Mouse (Mus musculus) limb, embryonic 12.5 days (tissue): ENCODE data around the gene Nvl. TPM values are rescaled to one million over a fixed set of nuclear protein-coding genes. Genes with fewer than 3 reads are reported as not detected.

ENCODE experiments used
- ATAC-seq: fragments of 200-750 bp; cut with Nextera tagmentation; 2 replicates; pipeline ENCODE4 v1.8.0; 2017; ENCODE audit warnings: low read depth, moderate TSS enrichment; ENCODE audit not compliant: insufficient number of reproducible peaks, insufficient read depth, low FRiP score, low TSS enrichment
- H3K27ac ChIP-seq: fragments of 300-500 bp; sonication (generic); 2 replicates; pipeline ENCODE4 v1.5.1; 2016; ENCODE audit warnings: mild to moderate bottlenecking, moderate library complexity
- H3K27me3 ChIP-seq: fragments of 300-500 bp; sonication (generic); 2 replicates; pipeline ENCODE4 v1.6.1; 2016; ENCODE audit warnings: mild to moderate bottlenecking, moderate library complexity
- H3K36me3 ChIP-seq: fragments of 300-500 bp; sonication (generic); 2 replicates; pipeline ENCODE4 v1.6.1; 2016; ENCODE audit warnings: mild to moderate bottlenecking, moderate library complexity
- H3K4me1 ChIP-seq: fragments of 300-500 bp; sonication (generic); replicated peaks from 2 replicates; pipeline ENCODE4 v1.6.1; 2016
- H3K4me2 ChIP-seq: fragments of 300-500 bp; sonication (generic); 2 replicates; pipeline ENCODE4 v1.6.1; 2016; ENCODE audit warnings: mild to moderate bottlenecking, moderate library complexity
- H3K4me3 ChIP-seq: fragments of 300-500 bp; sonication (generic); replicated peaks from 2 replicates; pipeline ENCODE4 v1.5.1; 2016; ENCODE audit warnings: mild to moderate bottlenecking
- H3K9ac ChIP-seq: fragments of 300-500 bp; sonication (generic); replicated peaks from 2 replicates; pipeline ENCODE4 v1.6.1; 2016; ENCODE audit warnings: mild to moderate bottlenecking, moderate library complexity
- H3K9me3 ChIP-seq: fragments of 300-500 bp; sonication (generic); 2 replicates; pipeline ENCODE4 v1.6.1; 2016; ENCODE audit warnings: mild to moderate bottlenecking, moderate library complexity
- WGBS: fragments of 180-500 bp; shearing (Covaris S2); methylation state at CpG from one replicate; pipeline ENCODE4 v1.1.7; 2016; 5-methylcytosine and 5-hydroxymethylcytosine counted together
- polyA plus RNA-seq: library from polyadenylated mRNA; unstranded; fragments of >200 nt; fragmentation: Nextera tagmentation; extraction: Ambion mirVana; gene quantifications from 2 replicates; pipeline ENCODE4 v1.2.1, GENCODE M21; 2016

Nvl gene
- polyA plus RNA-seq, 1 experiment from 2014 or later = 45.4 TPM

GRCm38 (mm10) chr1:181068344-181068743 lies 75.7 kb downstream of the Nvl start:
- H3K4me1 ChIP-seq = no peaks in the 10 kb centered on the region
- no peak for ATAC-seq
- no peaks in the 10 kb centered on the region for H3K36me3 ChIP-seq
- H3K9ac ChIP-seq = no peak overlapping the region
- no peak overlapping the region for H3K27ac ChIP-seq
- WGBS = 82% methylated on average over 1 of the region's 1 CpGs
- H3K27me3 ChIP-seq = no peaks in the 10 kb centered on the region
- no peaks in the 10 kb centered on the region for H3K9me3 ChIP-seq
- no peak overlapping the region for H3K4me2 ChIP-seq
- no peak overlapping the region for H3K4me3 ChIP-seq

GRCm38 (mm10) chr1:181064648-181065047 lies 79.4 kb downstream of the Nvl start:
- Histone ChIP-seq H3K4me2 (no peak overlapping the region), H3K4me3 (no peak overlapping the region), H3K9ac (no peak overlapping the region), H3K27me3 (no peaks in the 10 kb centered on the region), H3K27ac (no peak overlapping the region), H3K9me3 (no peaks in the 10 kb centered on the region), H3K4me1 (no peaks in the 10 kb centered on the region), H3K36me3 (no peaks in the 10 kb centered on the region)
- 84% methylated on average over 6 of the region's 6 CpGs for WGBS
- no peak for ATAC-seq

- Histone ChIP-seq H3K27me3 (no peaks in the 10 kb centered on the region), H3K9ac (no peak overlapping the region), H3K27ac (no peak overlapping the region), H3K36me3 (no peaks in the 10 kb centered on the region), H3K9me3 (no peaks in the 10 kb centered on the region), H3K4me3 (no peak overlapping the region), H3K4me2 (no peak overlapping the region), H3K4me1 (no peaks in the 10 kb centered on the region)
- 80% methylated on average over 2 of the region's 2 CpGs for WGBS
- no peak for ATAC-seq
These were observed 80.0 kb downstream of the Nvl start for GRCm38 (mm10) chr1:181063991-181064390.

- Histone ChIP-seq H3K36me3 (no peaks in the 10 kb centered on the region), H3K9ac (no peak overlapping the region), H3K27ac (no peak overlapping the region), H3K9me3 (no peaks in the 10 kb centered on the region), H3K27me3 (no peaks in the 10 kb centered on the region), H3K4me2 (no peak overlapping the region), H3K4me1 (no peaks in the 10 kb centered on the region), H3K4me3 (no peak overlapping the region)
- WGBS = 65% methylated on average over 3 of the region's 3 CpGs
- ATAC-seq = no peak
These were observed 82.1 kb downstream of the Nvl start for GRCm38 (mm10) chr1:181061784-181062485.

- no peak overlapping the region for H3K4me3 ChIP-seq
- no peaks in the 10 kb centered on the region for H3K4me1 ChIP-seq
- no peak overlapping the region for H3K27ac ChIP-seq
- H3K9ac ChIP-seq = no peak overlapping the region
- no peak overlapping the region for H3K4me2 ChIP-seq
- WGBS = 81% methylated on average over 4 of the region's 4 CpGs
- ATAC-seq = no peak
- H3K36me3 ChIP-seq = no peaks in the 10 kb centered on the region
- H3K27me3 ChIP-seq = no peaks in the 10 kb centered on the region
- H3K9me3 ChIP-seq = no peaks in the 10 kb centered on the region
These were observed 91.1 kb downstream of the Nvl start for GRCm38 (mm10) chr1:181052898-181053297.

- ATAC-seq = no peak
- 74% methylated on average over 6 of the region's 6 CpGs for WGBS
These were observed 93.1 kb downstream of the Nvl start, which contains the start of gene 9130409I23Rik for GRCm38 (mm10) chr1:181050937-181051336. Gene 9130409I23Rik (plus strand): TSS chr1:181051237.

GRCm38 (mm10) chr1:181049328-181049842 lies 94.6 kb downstream of the Nvl start:
- no peaks in the 10 kb centered on the region for H3K4me1 ChIP-seq
- ATAC-seq = no peak

More at GRCm38 (mm10) chr1:181050937-181051336, 93.1 kb downstream of the Nvl start, which contains the start of gene 9130409I23Rik:
- H3K27me3 ChIP-seq = no peaks in the 10 kb centered on the region
- H3K9ac ChIP-seq = no peak within 1 kb of the TSS
- H3K36me3 ChIP-seq = no peaks in the 10 kb centered on the region
- no peaks in the 10 kb centered on the region for H3K9me3 ChIP-seq
- no peak within 1 kb of the TSS for H3K4me2 ChIP-seq
- no peak within 1 kb of the TSS for H3K27ac ChIP-seq
- no peak within 1 kb of the TSS for H3K4me3 ChIP-seq
- H3K4me1 ChIP-seq = no peaks in the 10 kb centered on the region

GRCm38 (mm10) chr1:181047520-181047919 lies 96.5 kb downstream of the Nvl start:
- ATAC-seq = no peak
- no peaks in the 10 kb centered on the region for H3K4me1 ChIP-seq
- no peak overlapping the region for H3K9ac ChIP-seq
- no peaks in the 10 kb centered on the region for H3K27me3 ChIP-seq
- no peak overlapping the region for H3K4me2 ChIP-seq
- H3K27ac ChIP-seq = no peak overlapping the region
- WGBS = 57% methylated on average over 1 of the region's 1 CpGs
- no peak overlapping the region for H3K4me3 ChIP-seq
- H3K9me3 ChIP-seq = no peaks in the 10 kb centered on the region
- no peaks in the 10 kb centered on the region for H3K36me3 ChIP-seq

More at GRCm38 (mm10) chr1:181049328-181049842, 94.6 kb downstream of the Nvl start:
- H3K27me3 ChIP-seq = no peaks in the 10 kb centered on the region
- H3K9me3 ChIP-seq = no peaks in the 10 kb centered on the region
- H3K36me3 ChIP-seq = no peaks in the 10 kb centered on the region
- no peak overlapping the region for H3K9ac ChIP-seq
- H3K4me3 ChIP-seq = no peak overlapping the region
- no peak overlapping the region for H3K27ac ChIP-seq
- H3K4me2 ChIP-seq = no peak overlapping the region

GRCm38 (mm10) chr1:181039652-181040051 lies 104.4 kb downstream of the Nvl start:
- Histone ChIP-seq H3K27ac (no peak overlapping the region), H3K36me3 (no peaks in the 10 kb centered on the region), H3K4me2 (no peak overlapping the region), H3K4me1 (no peaks in the 10 kb centered on the region), H3K9ac (no peak overlapping the region), H3K9me3 (no peaks in the 10 kb centered on the region), H3K4me3 (no peak overlapping the region), H3K27me3 (peaks cover 13% of the 10 kb centered on the region; the same call in 1 of the 2 replicates)
- 14% methylated on average over 4 of the region's 4 CpGs for WGBS
- no peak for ATAC-seq

GRCm38 (mm10) chr1:181037623-181038022 lies 106.4 kb downstream of the Nvl start:
- no peak for ATAC-seq
- peaks cover 13% of the 10 kb centered on the region; the same call in 1 of the 2 replicates for H3K27me3 ChIP-seq
- 74% methylated on average over 4 of the region's 4 CpGs for WGBS
- no peak overlapping the region for H3K27ac ChIP-seq
- H3K4me1 ChIP-seq = no peaks in the 10 kb centered on the region
- H3K4me2 ChIP-seq = no peak overlapping the region
- H3K9ac ChIP-seq = no peak overlapping the region
- H3K4me3 ChIP-seq = no peak overlapping the region
- H3K36me3 ChIP-seq = no peaks in the 10 kb centered on the region
- no peaks in the 10 kb centered on the region for H3K9me3 ChIP-seq
